Mouse (Mus musculus) C2C12 (cell line): Measurements from ENCODE around the gene Rnls.

ENCODE experiments used
- CEBPB ChIP-seq: IDR thresholded peaks from one replicate; pipeline ENCODE4 v1.6.1; 2011; ENCODE audit warnings: low read depth, mild to moderate bottlenecking, control low read depth, moderate library complexity
- CTCF ChIP-seq: IDR thresholded peaks from one replicate; pipeline ENCODE4 v1.5.1; 2011; ENCODE audit not compliant: control insufficient read depth, insufficient read depth, insufficient read length
- FOSL1 ChIP-seq: IDR thresholded peaks from one replicate; pipeline ENCODE4 v1.8.0; 2011; ENCODE audit warnings: mild to moderate bottlenecking, low read length; ENCODE audit not compliant: poor library complexity, insufficient read depth, severe bottlenecking
- MAX ChIP-seq: IDR thresholded peaks from one replicate; pipeline ENCODE4 v1.6.1; 2011; ENCODE audit warnings: mild to moderate bottlenecking, control low read depth
- MYOD1 ChIP-seq: IDR thresholded peaks from one replicate; pipeline ENCODE4 v1.6.1; 2011; ENCODE audit warnings: low read depth; ENCODE audit not compliant: control insufficient read depth, insufficient read length
- MYOG ChIP-seq: IDR thresholded peaks from one replicate; pipeline ENCODE4 v1.6.1; 2011; ENCODE audit not compliant: control insufficient read depth, insufficient read length; ENCODE audit errors: extremely low read depth
- USF1 ChIP-seq: IDR thresholded peaks from one replicate; pipeline ENCODE4 v1.6.1; 2011; ENCODE audit warnings: low read depth, mild to moderate bottlenecking, control low read depth, moderate library complexity

GRCm38 (mm10) chr19:33276421-33276820 is 115.7 kb downstream of the Rnls start:
- TF ChIP-seq MAX (no peak), CTCF (no peak), USF1 (no peak), MYOD1 (no peak), CEBPB (no peak), FOSL1 (no peak), MYOG (no peak)
